Mouse (Mus musculus): ENCODE measurements around the gene Gprasp2.
"Not testable (repeated sequence)": the region's sequence is repeated elsewhere in the genome, so short reads cannot be mapped to it uniquely, and the experiment has no call there.

Gene Gprasp2

GRCm38 (mm10) chrX:135838521-135839360, at the start of gene Gprasp2:
Gene Gprasp2 (plus strand): TSS chrX:135839034.
- DNase-seq (ENCODE audit: low spot score), result peak; percentile 28

GRCm38 (mm10) chrX:135791536-135791935, 47.3 kb upstream of the Gprasp2 start:
- DNase-seq (ENCODE audit: low spot score), result no peak

- no peak for DNase-seq (ENCODE audit: low spot score)
These were observed 46.5 kb upstream of the Gprasp2 start for GRCm38 (mm10) chrX:135792326-135792725.

- peak; percentile 21 for DNase-seq (ENCODE audit: low spot score)
These were observed 43.1 kb upstream of the Gprasp2 start for GRCm38 (mm10) chrX:135795591-135796304.

GRCm38 (mm10) chrX:135796305-135797211, 42.3 kb upstream of the Gprasp2 start:
- not testable (repeated sequence) for DNase-seq (ENCODE audit: low spot score)

GRCm38 (mm10) chrX:135797212-135797644, 41.6 kb upstream of the Gprasp2 start, which contains the start of gene Bhlhb9:
Gene Bhlhb9 (plus strand): TSS chrX:135797594.
- DNase-seq (ENCODE audit: low spot score), result peak; percentile 33

- no peak for DNase-seq (ENCODE audit: low spot score)
These were observed 34.7 kb upstream of the Gprasp2 start for GRCm38 (mm10) chrX:135804149-135804548.

- peak; percentile 28 for DNase-seq (ENCODE audit: low spot score)
These were observed 33.1 kb upstream of the Gprasp2 start for GRCm38 (mm10) chrX:135805780-135806179.

GRCm38 (mm10) chrX:135835896-135836295, 2.9 kb upstream of the Gprasp2 start:
- DNase-seq (ENCODE audit: low spot score), result not testable (repeated sequence)

GRCm38 (mm10) chrX:135837896-135838295, 938 bp upstream of the Gprasp2 start:
- no peak for DNase-seq (ENCODE audit: low spot score)

GRCm38 (mm10) chrX:135839397-135840391, 860 bp downstream of the Gprasp2 start:
- DNase-seq (ENCODE audit: low spot score), result peak; percentile 22

GRCm38 (mm10) chrX:135866806-135867205, 28.0 kb downstream of the Gprasp2 start:
- DNase-seq (ENCODE audit: low spot score), result not testable (repeated sequence)

- DNase-seq (ENCODE audit: low spot score), result no peak
These were observed 37.8 kb downstream of the Gprasp2 start for GRCm38 (mm10) chrX:135876679-135877078.

GRCm38 (mm10) chrX:135879626-135880025, 40.8 kb downstream of the Gprasp2 start:
- no peak for DNase-seq (ENCODE audit: low spot score)

- peak; percentile 47 for DNase-seq (ENCODE audit: low spot score)
These were observed 46.8 kb downstream of the Gprasp2 start for GRCm38 (mm10) chrX:135885411-135886233.

GRCm38 (mm10) chrX:135886234-135886585, 47.4 kb downstream of the Gprasp2 start:
- DNase-seq (ENCODE audit: low spot score), result peak; percentile 18
